Mouse (Mus musculus) testis, postnatal 10 days (tissue): ENCODE measurements around the gene Gm14226.
"Not testable (repeated sequence)": the region's sequence is repeated elsewhere in the genome, so short reads cannot be mapped to it uniquely, and the experiment has no call there.

Experiments
- DNase-seq: peaks from one replicate; pipeline ENCODE4 v3.0.0; 2021; ENCODE audit warnings: low spot score

The Gm14226 gene

DNA sequence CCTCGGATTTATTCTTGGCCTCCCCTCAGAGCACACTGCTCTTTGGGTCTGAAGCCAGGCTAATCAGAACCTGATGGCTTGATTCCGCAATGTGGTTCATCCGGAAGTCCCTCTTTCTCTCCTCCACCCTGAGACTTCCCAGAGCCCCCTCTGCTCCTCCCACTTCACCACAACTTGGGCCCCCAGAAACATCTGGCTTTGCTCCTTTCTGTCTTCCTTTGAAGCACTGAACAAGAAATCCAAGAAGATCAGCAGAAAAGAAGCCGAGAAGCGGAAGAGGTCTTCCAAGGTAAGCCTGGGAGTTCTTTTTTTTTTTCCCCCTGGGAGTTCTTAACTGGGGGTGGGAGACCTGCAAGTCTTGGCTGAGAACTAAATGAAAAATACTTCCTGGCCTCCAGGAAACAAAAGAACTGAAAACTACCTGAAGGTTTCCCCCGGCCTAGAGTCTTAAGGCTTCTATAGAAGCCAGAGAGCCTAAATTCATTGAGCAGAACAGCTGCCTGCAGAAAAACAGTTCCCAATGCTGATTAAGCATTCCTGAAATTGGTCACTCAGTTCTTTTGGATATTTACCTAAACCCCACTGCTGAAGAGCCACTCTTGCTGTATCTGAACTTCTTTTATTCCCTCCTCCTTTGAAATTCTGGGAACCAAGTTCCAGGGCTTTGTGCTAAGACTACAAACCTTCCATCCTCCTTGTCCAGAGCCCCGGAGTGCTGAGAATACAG is 29.5 kb downstream of the Gm14226 start:
- DNase-seq: no peak

DNA sequence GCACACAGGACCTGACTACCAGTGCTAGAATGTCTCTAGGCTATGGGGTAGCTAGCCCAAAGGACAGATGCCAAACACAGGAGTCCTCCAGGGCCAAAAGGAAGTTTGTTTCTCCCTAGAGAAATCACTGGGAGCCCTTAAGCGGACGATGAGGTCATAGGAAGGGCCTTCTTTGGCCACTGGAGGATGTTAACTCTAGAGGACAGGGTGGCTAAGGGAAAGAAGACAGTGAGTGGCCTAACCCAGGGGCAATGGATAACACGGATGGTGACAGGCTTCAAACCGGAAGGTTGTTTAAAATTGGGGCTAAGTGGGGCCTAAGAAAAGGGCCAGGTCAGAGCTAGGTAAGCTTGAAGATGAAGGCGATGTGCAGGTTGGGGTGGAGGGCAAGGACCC is 32.0 kb downstream of the Gm14226 start:
- DNase-seq: no peak

DNA sequence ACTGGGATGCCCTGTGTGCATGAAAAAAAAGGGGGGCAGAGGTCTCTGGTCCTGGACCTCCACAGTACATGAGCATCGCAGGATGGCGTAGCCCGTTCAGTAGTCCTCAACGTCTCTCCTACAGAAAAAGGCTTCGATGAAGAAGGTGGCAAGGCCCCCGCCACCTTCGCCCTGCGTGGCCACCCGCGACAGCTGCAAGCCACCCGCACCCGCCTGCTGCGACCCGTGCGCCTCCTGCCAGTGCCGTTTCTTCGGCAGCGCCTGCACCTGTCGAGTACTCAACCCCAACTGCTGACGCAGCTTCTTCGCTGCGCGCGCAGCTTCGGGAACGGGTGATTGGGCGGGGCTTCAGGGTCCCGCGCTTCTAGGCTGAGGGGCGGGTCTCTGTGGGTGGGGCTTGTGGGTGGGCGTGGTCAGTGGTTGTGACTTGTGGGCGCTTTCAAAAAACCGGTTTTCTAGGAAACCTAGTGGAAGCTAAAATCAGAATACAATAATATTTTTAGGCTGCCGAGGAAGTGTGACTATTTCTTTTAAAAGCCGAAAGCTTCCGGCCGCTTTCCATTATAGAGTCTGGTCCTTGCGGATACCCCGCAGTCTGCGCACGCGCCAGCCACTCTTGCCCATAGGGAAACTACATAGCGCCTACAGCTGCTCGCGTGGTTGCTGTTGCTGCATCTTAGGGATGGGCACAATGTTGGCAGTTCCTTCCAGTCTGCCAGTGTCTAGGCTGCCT is 32.6 kb downstream of the Gm14226 start:
- DNase-seq: peak; percentile 99

DNA sequence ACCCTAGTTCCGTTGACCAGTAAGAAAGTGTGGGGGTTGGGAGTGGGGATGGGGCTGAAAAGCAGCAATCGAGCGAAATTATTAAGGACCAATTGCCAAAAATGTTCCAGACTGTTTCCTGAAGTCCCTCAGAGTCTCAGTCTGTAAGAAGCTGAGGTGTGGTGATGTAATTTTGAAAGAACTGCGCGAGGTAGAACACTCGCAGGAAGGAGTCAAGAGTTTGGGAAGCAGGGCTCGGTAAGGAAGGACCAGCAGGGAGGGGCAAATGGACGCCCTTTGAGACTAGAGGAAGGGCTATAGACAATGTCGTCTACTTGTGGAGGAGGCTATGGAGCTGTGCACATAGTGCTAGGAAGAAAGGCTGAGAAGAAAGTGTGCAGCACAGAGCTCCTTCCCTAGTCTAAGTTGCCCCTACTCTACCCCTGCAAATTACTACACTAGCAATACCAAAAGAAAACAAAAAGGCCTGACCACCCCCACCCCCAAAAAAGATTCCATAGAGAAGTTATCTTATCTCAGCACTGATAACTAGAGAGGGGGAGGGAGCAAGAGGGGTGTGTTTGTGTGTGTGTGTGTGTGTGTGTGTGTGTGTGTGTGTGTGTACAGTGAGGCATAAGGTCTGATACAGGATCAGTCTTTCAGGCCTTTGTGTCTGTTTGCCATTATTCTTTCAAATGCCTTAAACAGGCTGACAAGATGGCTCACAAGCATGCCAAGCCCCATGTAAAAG is 33.7 kb downstream of the Gm14226 start:
- no peak for DNase-seq

DNA sequence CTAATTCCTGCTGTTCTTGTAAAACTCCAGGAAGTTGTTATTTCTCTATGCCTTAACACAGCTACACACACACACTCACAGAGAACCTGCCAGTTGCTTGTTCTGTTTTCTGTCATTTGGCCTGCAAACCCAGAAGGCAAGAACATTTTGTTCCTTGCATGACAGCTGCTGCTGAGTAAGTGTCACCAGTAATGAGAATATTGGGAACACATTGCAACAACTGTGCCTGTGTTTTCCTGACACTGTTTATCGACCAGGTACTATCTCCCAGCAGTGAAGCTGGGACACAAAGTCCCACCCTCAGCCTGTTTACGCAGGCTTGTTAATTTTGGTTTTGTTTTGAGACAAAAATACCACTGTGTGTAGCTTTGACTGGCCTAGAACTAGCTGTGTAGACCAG is 34.6 kb downstream of the Gm14226 start:
- DNase-seq: no peak

DNA sequence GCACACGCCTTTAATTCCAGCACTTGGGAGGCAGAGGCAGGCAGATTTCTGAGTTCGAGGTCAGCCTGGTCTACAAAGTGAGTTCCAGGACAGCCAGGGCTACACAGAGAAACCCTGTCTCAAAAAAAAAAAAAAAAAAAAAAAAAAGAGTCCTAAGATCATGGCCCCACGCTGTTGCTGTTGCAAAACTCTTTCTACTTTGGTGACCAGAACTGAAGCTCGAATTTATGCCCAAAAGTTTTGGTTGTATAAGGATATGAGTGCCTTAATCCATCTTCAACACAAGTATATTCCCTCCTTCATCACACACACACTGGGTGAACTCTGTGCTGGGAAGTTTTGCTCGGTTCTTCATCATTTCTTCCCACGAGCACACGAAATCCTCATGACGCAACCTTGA is 35.4 kb downstream of the Gm14226 start:
- DNase-seq: not testable (repeated sequence)

DNA sequence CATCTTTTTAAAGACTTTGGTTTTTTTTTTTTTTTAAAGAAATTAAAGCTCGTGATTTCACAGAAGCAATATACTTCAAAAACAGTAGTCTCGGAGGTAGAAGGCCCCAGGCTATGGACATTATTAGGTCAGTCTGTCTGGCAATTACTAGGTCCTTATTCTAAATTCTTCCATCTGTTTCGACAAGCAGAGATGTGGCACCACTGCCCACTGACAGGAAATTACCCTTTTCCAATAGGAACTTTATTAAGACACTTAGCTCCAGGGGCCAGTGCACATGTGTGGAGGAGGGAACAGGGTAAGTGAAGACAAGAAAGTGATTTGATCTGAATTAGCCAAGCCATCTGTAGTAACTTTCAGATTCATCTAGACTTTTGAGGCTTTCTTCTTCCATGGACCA is 36.6 kb downstream of the Gm14226 start:
- DNase-seq: no peak

DNA sequence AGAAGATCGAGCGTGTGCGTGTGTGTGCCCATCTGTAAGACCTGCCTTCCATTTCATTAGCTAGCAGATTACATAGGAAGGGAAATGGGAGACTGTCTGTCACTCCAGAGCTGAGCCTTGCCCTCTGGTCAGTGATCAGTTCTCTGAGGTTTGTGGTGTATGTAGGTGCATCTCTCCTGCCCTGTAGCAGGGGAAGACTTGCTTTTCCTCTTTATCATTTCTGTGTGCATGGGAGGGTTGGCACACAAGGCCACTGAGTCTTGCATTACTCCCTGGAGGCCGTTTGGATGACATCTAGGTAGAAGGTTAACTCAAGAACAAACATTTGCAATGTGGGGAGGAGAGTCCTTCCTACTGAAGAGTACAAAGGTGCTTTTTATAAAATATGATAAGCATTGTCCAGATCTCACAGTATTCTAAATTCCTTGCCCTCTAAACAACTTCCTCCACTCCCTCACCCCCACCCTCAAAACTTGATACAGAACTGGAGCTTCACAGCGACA is 38.1 kb downstream of the Gm14226 start:
- DNase-seq: no peak

DNA sequence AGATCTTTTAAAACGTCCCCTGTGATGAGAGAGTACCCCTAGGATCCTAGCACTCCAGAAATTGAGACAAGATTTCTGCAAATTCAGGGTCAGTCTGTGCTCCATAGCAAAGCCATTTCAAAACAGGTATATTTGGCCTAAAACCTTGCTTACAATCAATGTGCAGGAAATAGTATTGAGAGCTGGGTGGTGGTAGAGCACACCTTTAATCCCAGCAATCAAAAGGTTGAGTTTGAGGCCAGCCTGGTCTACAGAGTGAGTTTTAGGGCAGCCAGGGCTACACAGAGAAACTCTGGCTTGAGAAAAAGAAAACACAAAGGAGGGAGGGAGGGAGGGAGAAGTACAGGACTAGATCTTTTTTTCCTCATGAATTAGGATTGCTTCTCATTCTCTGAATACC is 39.3 kb downstream of the Gm14226 start:
- no peak for DNase-seq

DNA sequence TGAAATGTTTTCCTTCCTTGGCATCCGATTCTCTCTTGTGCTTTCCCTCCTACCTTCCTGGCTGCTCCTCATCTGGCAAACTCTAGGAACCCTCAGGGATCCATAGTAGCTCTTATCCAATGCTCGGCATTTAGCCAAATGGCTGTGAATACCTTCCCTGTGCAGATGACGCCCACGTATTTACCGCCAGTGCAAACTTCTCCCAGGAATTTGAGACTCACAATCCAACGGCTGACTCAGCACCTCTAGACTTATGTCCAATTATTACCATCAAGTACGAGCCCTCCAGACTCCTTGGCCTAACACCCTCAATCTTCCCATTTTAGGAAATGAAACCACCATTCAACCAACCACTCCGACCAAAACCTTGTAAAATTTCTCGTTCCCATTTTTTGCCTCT is 53.0 kb downstream of the Gm14226 start:
- DNase-seq: no peak

DNA sequence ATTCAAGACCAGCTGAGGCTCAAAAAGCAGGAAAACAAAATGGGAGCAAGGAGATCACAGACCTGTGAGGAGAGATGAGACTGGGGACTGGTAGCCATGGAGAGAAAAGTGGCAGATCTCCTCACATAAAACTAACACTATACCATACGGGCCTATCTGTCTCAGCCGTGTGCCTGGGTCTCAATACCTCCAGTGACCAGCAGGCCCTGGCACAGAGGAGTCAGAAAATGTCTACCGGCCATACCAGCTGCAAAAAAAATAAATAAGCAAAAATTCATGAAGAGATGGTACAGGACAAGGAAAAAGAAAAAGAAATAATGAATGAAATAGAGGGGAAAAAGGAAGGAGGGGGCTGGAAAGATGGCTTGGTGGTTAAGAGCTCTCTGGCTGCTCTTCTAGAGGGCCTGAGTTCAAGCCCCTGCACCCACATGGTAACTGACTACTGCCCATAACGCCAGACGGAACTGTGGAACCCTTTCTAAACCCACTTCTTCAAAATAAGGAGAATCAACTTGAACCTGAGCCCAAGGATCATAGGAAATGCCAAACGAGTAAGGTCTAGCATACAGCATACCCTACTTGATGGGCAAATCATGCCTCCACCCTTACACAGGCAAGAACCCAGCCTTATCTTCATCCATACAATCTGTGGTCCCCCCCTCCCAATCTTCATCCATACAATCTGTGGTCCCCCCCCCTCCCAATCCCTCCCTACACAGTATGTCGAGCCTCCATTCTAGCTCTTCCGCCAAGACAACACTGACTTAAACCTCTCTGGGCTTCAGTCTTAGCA is 54.5 kb downstream of the Gm14226 start:
- DNase-seq: no peak

DNA sequence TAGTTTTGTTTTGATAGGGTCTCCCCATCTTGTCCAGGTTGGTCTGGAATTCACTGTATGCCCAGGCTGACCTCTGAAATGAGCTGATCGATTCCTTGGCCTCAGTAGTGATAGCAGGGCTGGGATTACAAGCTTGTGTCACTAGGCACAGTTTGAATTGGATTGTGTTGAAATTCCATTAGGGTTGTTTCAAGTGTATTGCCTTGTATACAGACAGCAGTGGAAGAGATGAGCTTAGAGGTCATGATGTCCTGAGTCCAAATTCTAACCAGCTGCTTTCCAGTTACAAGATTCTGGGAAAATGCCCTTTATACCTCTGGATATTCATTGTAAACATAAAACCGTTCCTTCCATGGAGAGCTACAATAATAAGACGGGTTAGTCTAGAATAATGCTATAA is 55.3 kb downstream of the Gm14226 start:
- DNase-seq: no peak

DNA sequence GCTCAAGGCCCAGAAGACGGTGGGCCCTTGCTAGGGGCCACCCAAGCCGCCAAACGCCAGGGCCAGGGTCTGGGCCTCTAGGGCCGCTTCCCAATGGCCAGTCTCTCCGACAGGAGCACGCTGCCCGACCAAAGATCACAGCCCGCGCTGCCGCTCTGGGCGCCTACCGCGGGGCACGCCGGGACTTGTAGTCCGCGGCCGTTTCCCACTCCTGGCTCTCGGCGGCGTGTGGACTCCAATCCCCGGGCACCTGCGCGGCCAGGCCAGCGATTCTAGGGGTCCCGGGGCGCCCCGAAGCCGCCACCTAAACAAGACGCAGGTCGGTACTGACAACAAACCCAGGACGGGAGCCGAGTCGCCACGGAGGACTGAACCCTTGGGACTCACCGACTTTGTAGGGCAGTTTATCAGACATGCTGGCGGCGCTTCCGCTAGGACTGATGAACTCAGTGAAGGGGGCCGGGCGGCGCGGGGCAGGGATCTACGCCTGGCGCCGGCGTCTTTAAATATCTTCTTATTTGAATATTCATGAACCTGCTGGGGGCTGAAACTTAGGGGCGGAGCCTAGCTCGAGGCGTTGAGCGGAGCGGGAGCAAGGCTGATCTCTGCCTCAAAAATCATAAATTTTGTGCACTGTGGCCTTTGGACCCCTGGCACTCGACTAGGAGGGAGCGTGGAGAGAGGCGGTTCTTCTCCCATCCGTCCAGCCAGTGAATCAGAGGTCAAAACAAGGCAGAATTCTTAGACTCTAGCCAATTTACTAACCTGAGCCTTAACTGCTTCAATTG is 56.1 kb downstream of the Gm14226 start, which contains the start of gene Ahcy:
Gene Ahcy, minus strand, starts transcription at position 520 of the 788 bp plus-strand sequence.
- DNase-seq: peak; percentile 90

DNA sequence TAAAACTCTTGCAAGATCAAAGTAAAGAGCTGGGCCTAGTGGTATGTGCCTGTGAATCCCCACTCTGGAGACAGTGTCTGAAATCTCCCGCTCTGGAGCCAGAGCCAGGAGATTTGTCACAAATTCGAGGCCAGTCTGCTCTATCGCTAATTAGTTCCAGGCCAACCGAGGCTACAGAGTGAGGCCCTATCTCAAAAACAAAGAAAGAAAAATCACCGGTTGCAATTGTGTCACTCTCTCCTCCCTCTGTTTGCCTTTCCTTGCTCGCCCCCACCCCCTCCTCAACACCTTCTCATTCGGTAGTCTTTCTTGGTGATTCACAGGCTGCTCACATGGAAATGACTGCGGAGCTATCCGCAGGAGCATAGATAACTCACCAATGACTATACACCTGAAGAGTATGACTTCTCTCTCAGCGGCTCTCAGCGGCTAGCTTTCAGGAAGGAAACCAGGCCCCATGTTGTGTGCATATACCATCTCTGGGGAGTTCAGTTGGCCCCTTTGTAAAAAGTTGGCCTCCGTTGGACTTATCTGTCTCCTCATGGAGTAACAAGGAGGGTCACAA is 56.8 kb downstream of the Gm14226 start:
- DNase-seq: no peak

DNA sequence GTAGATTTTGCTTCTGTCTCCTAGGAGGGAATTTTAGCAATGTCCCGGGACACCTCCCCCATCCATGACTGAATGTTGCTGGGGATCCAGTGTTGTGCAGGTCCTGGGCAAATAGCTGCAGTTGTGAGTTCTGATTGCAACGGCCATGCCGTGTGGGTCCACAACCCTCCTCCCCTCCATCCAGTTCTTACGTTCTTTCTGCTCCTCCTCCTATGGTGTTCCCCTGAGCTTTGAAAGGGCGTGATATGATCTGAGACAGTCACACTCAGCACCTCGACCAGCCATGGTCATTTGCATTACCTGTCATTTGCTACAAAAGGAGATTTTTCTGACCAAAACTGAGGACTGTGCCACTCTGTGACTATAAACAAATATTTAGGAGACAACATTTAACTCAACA is 57.6 kb downstream of the Gm14226 start:
- no peak for DNase-seq
